Mouse (Mus musculus) granulocyte monocyte progenitor cell, adult 5-6 weeks (primary cell): ENCODE data around the gene Zcchc13. TPM values are rescaled to one million over a fixed set of nuclear protein-coding genes. Genes with fewer than 3 reads are reported as not detected.
"Not testable (repeated sequence)": the region's sequence is repeated elsewhere in the genome, so short reads cannot be mapped to it uniquely, and the experiment has no call there.

Experiments
- ATAC-seq: replicated peaks from 2 replicates; pipeline ENCODE4 v1.8.0; 2016; ENCODE audit warnings: mild to moderate bottlenecking, moderate TSS enrichment, inconsistent platforms; ENCODE audit not compliant: poor library complexity, severe bottlenecking
- total RNA-seq, 2 experiments: library from RNA; stranded (forward) in 1 of 2; stranded (reverse) in 1 of 2; fragments of 200-712, 200-1000 nt in 1 of 2; fragments of >200 nt in 1 of 2; fragmentation: Nextera tagmentation in 1 of 2; gene quantifications; 2 replicates each; pipeline ENCODE4 v1.2.3; 2014 to 2017

Gene Zcchc13
- total RNA-seq, 2 experiments from 2014 or later: not detected

- ATAC-seq: no peak
Measured at GRCm38 (mm10) chrX:103636021-103636420, 5.6 kb downstream of the Zcchc13 start.

GRCm38 (mm10) chrX:103638566-103638965 is 8.2 kb downstream of the Zcchc13 start:
- ATAC-seq: no peak

- ATAC-seq: no peak
Measured at GRCm38 (mm10) chrX:103644301-103644700, 13.9 kb downstream of the Zcchc13 start.

DNA sequence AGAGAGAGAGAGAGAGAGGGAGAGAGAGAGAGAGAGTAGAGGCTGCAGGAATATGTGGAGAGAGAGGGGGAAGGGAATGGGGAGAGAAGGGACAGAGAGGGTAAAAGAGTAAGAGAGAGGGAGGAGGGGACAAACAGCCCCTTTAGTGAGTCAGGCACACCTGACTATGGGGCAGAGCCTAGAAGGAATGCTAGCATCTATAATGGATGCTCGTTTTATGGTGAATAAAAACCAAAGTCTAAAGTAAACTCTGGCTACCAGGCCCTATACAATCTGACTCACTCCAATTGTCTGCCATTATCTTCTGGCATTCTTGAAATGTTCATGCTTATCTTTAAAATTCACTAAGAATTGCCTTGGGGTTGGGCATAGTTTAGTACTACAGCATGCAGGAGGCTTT is 21.7 kb downstream of the Zcchc13 start:
- no peak for ATAC-seq

GRCm38 (mm10) chrX:103653021-103653420 is 22.6 kb downstream of the Zcchc13 start:
- no peak for ATAC-seq

- no peak for ATAC-seq
Measured at GRCm38 (mm10) chrX:103658985-103659384, 28.6 kb downstream of the Zcchc13 start.

- not testable (repeated sequence) for ATAC-seq
Measured at GRCm38 (mm10) chrX:103664445-103664844, 34.1 kb downstream of the Zcchc13 start.

- no peak for ATAC-seq
Measured at GRCm38 (mm10) chrX:103670245-103670644, 39.9 kb downstream of the Zcchc13 start.

GRCm38 (mm10) chrX:103673761-103674160 is 43.4 kb downstream of the Zcchc13 start:
- ATAC-seq: no peak

GRCm38 (mm10) chrX:103674674-103675073 is 44.3 kb downstream of the Zcchc13 start:
- no peak for ATAC-seq

Other genes starting within 250 kb of the Zcchc13 start
- not detected in 2 replicates for gene Tsx, start 216.1 kb upstream of the Zcchc13 start, total RNA-seq (2014; fragmentation: Nextera tagmentation)
- not detected in 2 replicates for gene Tsx, start 216.1 kb upstream of the Zcchc13 start, total RNA-seq (2017)
- not detected in 2 replicates for gene Gm26992, start 208.6 kb upstream of the Zcchc13 start, total RNA-seq (2014; fragmentation: Nextera tagmentation)
- not detected in 2 replicates for gene Gm26992, start 208.6 kb upstream of the Zcchc13 start, total RNA-seq (2017)
- not detected in 2 replicates for gene Slc16a2, start 191.4 kb downstream of the Zcchc13 start, total RNA-seq (2014; fragmentation: Nextera tagmentation)
- gene Slc16a2, start 191.4 kb downstream of the Zcchc13 start, total RNA-seq (2017): not detected in 2 replicates